Mouse (Mus musculus) CH12.LX (cell line): Measurements from ENCODE around the gene Uts2r. TPM values are rescaled to one million over a fixed set of nuclear protein-coding genes. Genes with fewer than 3 reads are reported as not detected.

Experiments
- DNase-seq: peaks from one replicate; pipeline ENCODE4 v3.0.0-alpha.2; 2013; ENCODE audit errors: extremely low read depth
- H3K27ac ChIP-seq: 2 replicates; pipeline ENCODE4 v1.5.1; 2012; ENCODE audit warnings: low read depth, mild to moderate bottlenecking, control low read depth, moderate library complexity; ENCODE audit not compliant: insufficient read depth
- H3K27me3 ChIP-seq: replicated peaks from 2 replicates; pipeline ENCODE3; 2012; ENCODE audit warnings: inconsistent platforms
- H3K36me3 ChIP-seq, 2 experiments: replicated peaks in 1 of 2; 2 replicates each; pipeline versions ENCODE3 to v1.6.1; 2012; ENCODE audit warnings: inconsistent platforms in 1 of 2, low read length in 1 of 2, mild to moderate bottlenecking in 1 of 2, mixed read lengths in 1 of 2, moderate library complexity in 1 of 2; ENCODE audit not compliant: control insufficient read depth in 1 of 2, insufficient read depth in 1 of 2
- H3K4me1 ChIP-seq, 2 experiments: 2 replicates each; pipeline ENCODE4 v1.6.1; 2012; ENCODE audit warnings: inconsistent platforms in 1 of 2, moderate library complexity in 1 of 2; ENCODE audit not compliant: insufficient read depth in 2 of 2, control insufficient read depth in 1 of 2
- H3K4me2 ChIP-seq: 2 replicates; pipeline ENCODE4 v1.6.1; 2012; ENCODE audit warnings: low read depth, mild to moderate bottlenecking, control low read depth; ENCODE audit not compliant: poor library complexity, insufficient read depth, severe bottlenecking
- H3K4me3 ChIP-seq, 3 experiments: fragments of 150-350 bp in 1 of 3; sonication (generic) in 1 of 3; replicated peaks in 1 of 3; 2 replicates each; pipeline versions ENCODE3 to v1.5.1; 2011 to 2012; ENCODE audit warnings: low read depth in 2 of 3, low read length in 2 of 3, mild to moderate bottlenecking in 2 of 3, moderate library complexity in 2 of 3, control low read depth in 1 of 3, improper control_type of control experiment in 1 of 3, inconsistent platforms in 1 of 3, mixed read lengths in 1 of 3; ENCODE audit not compliant: poor library complexity in 1 of 3
- H3K79me2 ChIP-seq: replicated peaks from 2 replicates; pipeline ENCODE4 v1.6.1; 2012; ENCODE audit warnings: mild to moderate bottlenecking, moderate library complexity; ENCODE audit not compliant: control insufficient read depth, poor library complexity, insufficient read depth, severe bottlenecking; ENCODE audit errors: extremely low read depth
- H3K9ac ChIP-seq: 2 replicates; pipeline ENCODE4 v1.6.1; 2012; ENCODE audit warnings: low read depth, mild to moderate bottlenecking, control low read depth, moderate library complexity; ENCODE audit not compliant: insufficient read depth
- H3K9me3 ChIP-seq: replicated peaks from 2 replicates; pipeline ENCODE3; 2012; ENCODE audit warnings: low read length, inconsistent platforms, mixed read lengths
- CHD2 ChIP-seq: IDR thresholded peaks from 2 replicates; pipeline ENCODE4 v1.6.1; 2011; ENCODE audit warnings: low read length, improper control_type of control experiment
- CTCF ChIP-seq, 2 experiments: IDR thresholded peaks in 1 of 2; conservative IDR thresholded peaks in 1 of 2; 2 replicates each; pipeline ENCODE4 v1.5.1; 2011 to 2012; ENCODE audit warnings: low read depth in 2 of 2, low read length in 2 of 2, improper control_type of control experiment in 1 of 2, inconsistent platforms in 1 of 2, mild to moderate bottlenecking in 1 of 2, moderate library complexity in 1 of 2
- E2F4 ChIP-seq: IDR thresholded peaks from 2 replicates; pipeline ENCODE4 v1.6.1; 2011; ENCODE audit warnings: low read depth, low read length, improper control_type of control experiment; ENCODE audit not compliant: insufficient replicate concordance
- EP300 ChIP-seq: IDR thresholded peaks from 2 replicates; pipeline ENCODE4 v1.6.1; 2011; ENCODE audit warnings: low read length, improper control_type of control experiment
- GABPA ChIP-seq: IDR thresholded peaks from 2 replicates; pipeline ENCODE4 v1.6.1; 2012; ENCODE audit warnings: low read depth, low read length, improper control_type of control experiment, inconsistent platforms; ENCODE audit not compliant: insufficient replicate concordance
- IRF4 ChIP-seq: IDR thresholded peaks from 2 replicates; pipeline ENCODE4 v1.6.1; 2014; ENCODE audit warnings: low read depth, mild to moderate bottlenecking, inconsistent platforms, low read length, improper control_type of control experiment
- JUND ChIP-seq: conservative IDR thresholded peaks from 2 replicates; pipeline ENCODE4 v1.6.1; 2011; ENCODE audit warnings: low read depth, low read length, improper control_type of control experiment
- KAT2A ChIP-seq: IDR thresholded peaks from 2 replicates; pipeline ENCODE4 v1.6.1; 2012; ENCODE audit warnings: low read length, improper control_type of control experiment, inconsistent platforms; ENCODE audit not compliant: insufficient replicate concordance
- MAFK ChIP-seq: IDR thresholded peaks from 2 replicates; pipeline ENCODE4 v1.6.1; 2011; ENCODE audit warnings: low read length, improper control_type of control experiment; ENCODE audit not compliant: insufficient replicate concordance
- MAX ChIP-seq: IDR thresholded peaks from 2 replicates; pipeline ENCODE4 v1.6.1; 2011; ENCODE audit warnings: low read length, improper control_type of control experiment
- MAZ ChIP-seq: IDR thresholded peaks from 2 replicates; pipeline ENCODE4 v1.6.1; 2012; ENCODE audit warnings: low read depth, mild to moderate bottlenecking, inconsistent platforms, low read length, improper control_type of control experiment, moderate library complexity
- NELFE ChIP-seq: IDR thresholded peaks from 2 replicates; pipeline ENCODE4 v1.6.1; 2011; ENCODE audit warnings: low read depth, low read length, improper control_type of control experiment
- POLR2AphosphoS2 ChIP-seq: IDR thresholded peaks from 2 replicates; pipeline ENCODE4 v1.6.1; 2011; ENCODE audit warnings: low read depth, low read length, improper control_type of control experiment
- RAD21 ChIP-seq: IDR thresholded peaks from 2 replicates; pipeline ENCODE4 v1.6.1; 2011; ENCODE audit warnings: low read depth, mild to moderate bottlenecking, low read length, improper control_type of control experiment, moderate library complexity
- SMC3 ChIP-seq: IDR thresholded peaks from 2 replicates; pipeline ENCODE4 v1.6.1; 2011; ENCODE audit warnings: low read depth, low read length, improper control_type of control experiment
- TCF12 ChIP-seq: IDR thresholded peaks from 2 replicates; pipeline ENCODE4 v1.6.1; 2014; ENCODE audit warnings: low read depth, mild to moderate bottlenecking, inconsistent platforms, low read length, improper control_type of control experiment
- UBTF ChIP-seq: IDR thresholded peaks from 2 replicates; pipeline ENCODE4 v1.6.1; 2012; ENCODE audit warnings: low read depth, mild to moderate bottlenecking, inconsistent platforms, low read length, improper control_type of control experiment, moderate library complexity
- USF1 ChIP-seq: IDR thresholded peaks from 2 replicates; pipeline ENCODE4 v1.6.1; 2014; ENCODE audit warnings: low read depth, mild to moderate bottlenecking, inconsistent platforms, low read length, improper control_type of control experiment
- ZC3H11A ChIP-seq: IDR thresholded peaks from 2 replicates; pipeline ENCODE4 v1.6.1; 2012; ENCODE audit warnings: low read depth, mild to moderate bottlenecking, inconsistent platforms, low read length, improper control_type of control experiment
- ZKSCAN1 ChIP-seq: IDR thresholded peaks from 2 replicates; pipeline ENCODE4 v1.6.1; 2012; ENCODE audit warnings: low read depth, inconsistent platforms, low read length, improper control_type of control experiment, borderline replicate concordance
- ZMIZ1 ChIP-seq: IDR thresholded peaks from 2 replicates; pipeline ENCODE4 v1.6.1; 2012; ENCODE audit warnings: low read depth, mild to moderate bottlenecking, inconsistent platforms, low read length, improper control_type of control experiment
- ZNF384 ChIP-seq: IDR thresholded peaks from 2 replicates; pipeline ENCODE4 v1.6.1; 2012; ENCODE audit warnings: low read depth, low read length, improper control_type of control experiment, inconsistent platforms
- dilution Hi-C: fragments of 300-500 bp; cut with MboI; formaldehyde crosslinking; loops from 2 replicates; pipeline ENCODE4 v1.14.3; 2020; ENCODE audit warnings: low sequenced_read_pairs; ENCODE audit not compliant: extremely low pct_unique_long_range_greater_than_20kb, extremely low pct_ligation_motif_present
- in situ Hi-C: fragments of 300-500 bp; cut with MboI; formaldehyde crosslinking; loops from 3 replicates; pipeline ENCODE4 v1.14.3; 2019; ENCODE audit warnings: low sequenced_read_pairs, low pct_ligation_motif_present, low pct_unique_long_range_greater_than_20kb, mixed read lengths
- polyA plus RNA-seq: library from polyadenylated mRNA; unstranded; fragments of >175 nt; gene quantifications from 2 replicates; pipeline ENCODE4 v1.2.1, GENCODE M21; 2012; ENCODE audit warnings: low read depth; ENCODE audit not compliant: insufficient read length
- total RNA-seq, 2 experiments: library from RNA; depleted of rRNA; stranded (reverse); fragments of 300-350 nt in 1 of 2; fragments of >200 nt in 1 of 2; gene quantifications; 2 replicates each; pipeline ENCODE4 v1.2.3; 2012 to 2014

Uts2r gene
- total and polyA plus RNA-seq, 3 experiments: not detected

GRCm38 (mm10) chr11:121174234-121174633 lies 14.2 kb downstream of the Uts2r start:
- no peaks in the 10 kb centered on the region for H3K27me3 ChIP-seq
- no peaks in the 10 kb centered on the region for H3K36me3 ChIP-seq
- no peak overlapping the region for H3K4me2 ChIP-seq
- no peak overlapping the region for H3K9ac ChIP-seq
- no peak for TF ChIP-seq EP300
- no peak for TF ChIP-seq TCF12
- no peak for TF ChIP-seq MAZ
- TF ChIP-seq MAX: no peak
- no peak for TF ChIP-seq CHD2
- no peak for TF ChIP-seq GABPA
- TF ChIP-seq MAFK: no peak
- TF ChIP-seq ZMIZ1: no peak
- TF ChIP-seq UBTF: no peak
- no peak for TF ChIP-seq KAT2A
- no peak for TF ChIP-seq ZKSCAN1
- TF ChIP-seq E2F4: no peak
- TF ChIP-seq SMC3: no peak
- TF ChIP-seq ZNF384: no peak
- no peak for TF ChIP-seq USF1
- H3K79me2 ChIP-seq: no peaks in the 10 kb centered on the region
- no peak overlapping the region for H3K4me3 ChIP-seq
- H3K4me1 ChIP-seq: peaks cover 6 to 15% of the 10 kb centered on the region in 2 experiments; a peak in 3 of 4 replicates
- no peak for DNase-seq
- no peak overlapping the region for H3K27ac ChIP-seq
- dilution Hi-C loops: no loop called here
- no peaks in the 10 kb centered on the region for H3K9me3 ChIP-seq
- in situ Hi-C loops: no loop called here

DNA sequence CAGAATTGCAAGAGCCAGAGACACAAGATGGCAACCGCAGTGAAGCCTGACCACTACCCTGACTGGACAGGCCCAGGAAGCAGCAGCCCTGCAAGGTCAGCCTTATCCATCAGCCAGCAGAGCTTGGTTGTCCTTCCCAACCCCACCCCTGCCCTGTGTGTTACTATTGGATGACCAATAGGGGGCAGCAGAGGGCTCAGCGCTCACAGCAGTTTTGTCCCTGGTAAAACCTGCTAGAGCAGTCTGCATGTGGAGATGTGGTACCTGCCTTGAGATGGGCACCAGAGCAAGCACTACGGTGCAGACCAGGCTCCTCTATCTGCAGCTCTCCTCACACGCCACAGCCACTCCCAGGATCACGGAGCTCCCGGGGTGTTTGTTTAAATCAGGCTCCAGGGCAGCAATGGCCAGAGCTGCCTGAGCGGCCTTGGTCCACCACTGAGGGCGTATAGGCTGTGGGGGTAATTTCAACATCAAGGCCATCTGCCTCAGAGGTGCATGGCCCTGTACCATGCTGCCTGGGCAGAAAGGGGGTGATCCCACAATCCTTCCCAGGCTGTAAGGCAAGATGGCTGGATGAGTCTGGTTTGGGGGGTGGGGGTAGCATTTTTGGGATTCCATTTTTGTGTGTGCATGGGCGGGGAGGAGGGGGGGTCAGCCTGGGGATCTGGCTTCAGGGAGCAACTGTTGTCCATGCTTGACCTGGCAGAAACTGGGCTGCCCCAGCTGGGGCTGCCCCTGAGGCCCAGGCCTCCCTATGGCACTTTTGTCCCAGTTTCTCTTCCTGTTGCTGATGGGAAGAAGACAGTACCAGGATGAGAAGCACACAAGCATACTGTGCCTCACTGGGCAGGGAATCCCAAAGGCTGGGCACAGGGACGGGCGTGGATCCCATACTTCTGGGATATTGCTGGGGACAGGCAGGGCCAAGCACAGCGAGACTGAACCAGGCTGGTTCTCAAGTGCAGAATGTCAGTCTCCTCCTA lies 16.5 kb downstream of the Uts2r start:
- DNase-seq: peak; percentile 79
- no peak overlapping the region for H3K9ac ChIP-seq
- in situ Hi-C loops (no loop called here), dilution Hi-C loops (no loop called here)
- peaks cover 6 to 15% of the 10 kb centered on the region in 2 experiments; a peak in 3 of 4 replicates for H3K4me1 ChIP-seq
- TF ChIP-seq MAZ (peak; percentile 52; the same call in 1 of the 2 replicates), CTCF (conservative IDR thresholded peaks at IDR 0.05 in 1 of 2, IDR thresholded peaks at IDR 0.05 in 1 of 2; ENCODE audit: low read depth in 2 of 2, low read length in 2 of 2) (peak; percentile 92 to 97), RAD21 (peak; percentile 80), SMC3 (peak; percentile 83), NELFE (peak; percentile 40; the same call in 1 of the 2 replicates), ZC3H11A (0 out of 2 replicates have a peak, but pooled peaks have one; percentile 5), POLR2AphosphoS2 (no peak), JUND (no peak), IRF4 (peak; percentile 64), CHD2 (no peak)
- TF ChIP-seq, all 38 proteins: peak for 7
- no peak overlapping the region for H3K4me3 ChIP-seq
- H3K27me3 ChIP-seq: no peaks in the 10 kb centered on the region
- no peak overlapping the region for H3K27ac ChIP-seq
- peaks cover under 1 to 7% of the 10 kb centered on the region in 2 experiments for H3K36me3 ChIP-seq
- no peaks in the 10 kb centered on the region for H3K79me2 ChIP-seq
- H3K9me3 ChIP-seq: no peaks in the 10 kb centered on the region
- H3K4me2 ChIP-seq: no peak overlapping the region
